Mouse (Mus musculus) liver, embryonic 14.5 days (tissue): Measurements from ENCODE around the gene Il34. TPM values are rescaled to one million over a fixed set of nuclear protein-coding genes. Genes with fewer than 3 reads are reported as not detected.

Experiments
- ATAC-seq: fragments of 200-750 bp; cut with Nextera tagmentation; 2 replicates; pipeline ENCODE4 v1.8.0; 2017; ENCODE audit warnings: moderate number of reproducible peaks, mild to moderate bottlenecking, moderate library complexity; ENCODE audit not compliant: insufficient read depth
- DNase-seq, 3 experiments: peaks; one replicate each; pipeline ENCODE4 v3.0.0-alpha.2; 2012 to 2013; ENCODE audit warnings: low read depth in 3 of 3, low spot score in 3 of 3
- H3K27ac ChIP-seq: fragments of 300-500 bp; sonication (generic); 2 replicates; pipeline ENCODE4 v1.5.1; 2014; ENCODE audit warnings: moderate library complexity, mild to moderate bottlenecking, control low read depth, inconsistent platforms
- H3K27me3 ChIP-seq: fragments of 300-500 bp; sonication (generic); 2 replicates; pipeline ENCODE4 v1.6.1; 2014; ENCODE audit warnings: mild to moderate bottlenecking, low read length, moderate library complexity; ENCODE audit not compliant: control insufficient read depth, insufficient read depth
- H3K36me3 ChIP-seq: fragments of 300-500 bp; sonication (generic); replicated peaks from 2 replicates; pipeline ENCODE4 v1.6.1; 2014; ENCODE audit warnings: low read depth; ENCODE audit not compliant: control insufficient read depth, insufficient read depth
- H3K4me1 ChIP-seq, 2 experiments: fragments of 200-500 bp in 1 of 2; fragments of 300-500 bp in 1 of 2; sonication (generic) in 1 of 2; replicated peaks; 2 replicates each; pipeline ENCODE4 v1.6.1; 2012 to 2014; ENCODE audit warnings: antibody characterized with exemption in 1 of 2, inconsistent platforms in 1 of 2, low read length in 1 of 2; ENCODE audit not compliant: control insufficient read depth in 2 of 2, insufficient read depth in 2 of 2
- H3K4me2 ChIP-seq: fragments of 300-500 bp; sonication (generic); 2 replicates; pipeline ENCODE4 v1.6.1; 2014; ENCODE audit warnings: low read depth, mild to moderate bottlenecking, control low read depth, moderate library complexity
- H3K4me3 ChIP-seq, 2 experiments: fragments of 200-500 bp in 1 of 2; fragments of 300-500 bp in 1 of 2; sonication (generic) in 1 of 2; 2 replicates each; pipeline ENCODE4 v1.5.1; 2012 to 2014; ENCODE audit warnings: low read depth in 2 of 2, low read length in 2 of 2, mild to moderate bottlenecking in 2 of 2, control low read depth in 1 of 2, inconsistent platforms in 1 of 2, moderate library complexity in 1 of 2; ENCODE audit not compliant: insufficient read depth in 1 of 2
- H3K9ac ChIP-seq: fragments of 300-500 bp; sonication (generic); replicated peaks from 2 replicates; pipeline ENCODE4 v1.6.1; 2014; ENCODE audit warnings: mild to moderate bottlenecking, control low read depth, moderate library complexity
- H3K9me3 ChIP-seq: fragments of 300-500 bp; sonication (generic); 2 replicates; pipeline ENCODE4 v1.6.1; 2016; ENCODE audit warnings: low read length, mixed read lengths; ENCODE audit not compliant: control insufficient read depth
- CTCF ChIP-seq: IDR thresholded peaks from 2 replicates; pipeline ENCODE4 v1.5.1; 2016; ENCODE audit warnings: antibody characterized with exemption, low read depth, control low read depth
- EP300 ChIP-seq: IDR thresholded peaks from 2 replicates; pipeline ENCODE4 v1.6.1; 2016; ENCODE audit warnings: antibody characterized with exemption, low read depth
- WGBS: fragments of 180-500 bp; shearing (Covaris S2); extraction: QIAGEN DNeasy Blood & Tissue Kit; methylation state at CpG from one replicate; pipeline ENCODE4 v1.1.7; 2014; ENCODE audit not compliant: insufficient replicate concordance; 5-methylcytosine and 5-hydroxymethylcytosine counted together
- polyA plus RNA-seq, 2 experiments: library from polyadenylated mRNA; depleted of rRNA in 1 of 2; stranded (reverse) in 1 of 2; unstranded in 1 of 2; fragments of >200 nt; fragmentation: Nextera tagmentation in 1 of 2; extraction: Ambion mirVana in 1 of 2; gene quantifications; 2 replicates each; pipeline versions ENCODE4 v1.2.1 to v1.2.3; 2012 to 2014

The Il34 gene
- polyA plus RNA-seq, 2 experiments, result not detected

GRCm38 (mm10) chr8:110718969-110719670, 86.6 kb downstream of the Il34 start:
- Histone ChIP-seq H3K4me3 (no peak overlapping the region), H3K4me1 (peaks cover 0 to 6% of the 10 kb centered on the region in 2 experiments; a peak in 2 of 4 replicates), H3K27ac (no peak overlapping the region), H3K9me3 (no peaks in the 10 kb centered on the region), H3K36me3 (no peaks in the 10 kb centered on the region), H3K9ac (no peak overlapping the region), H3K4me2 (no peak overlapping the region), H3K27me3 (peaks cover 28% of the 10 kb centered on the region)
- WGBS, result 31% methylated on average over 12 of the region's 12 CpGs
- TF ChIP-seq CTCF, result no peak
- no peak for TF ChIP-seq EP300
- DNase-seq (no peak), ATAC-seq (0 out of 2 replicates have a peak, but pooled peaks have one; percentile 6)

- Histone ChIP-seq H3K27me3 (peaks cover 28% of the 10 kb centered on the region), H3K27ac (no peak overlapping the region), H3K4me3 (no peak overlapping the region), H3K9ac (no peak overlapping the region), H3K9me3 (no peaks in the 10 kb centered on the region), H3K4me1 (peaks cover 0 to 6% of the 10 kb centered on the region in 2 experiments; a peak in 2 of 4 replicates), H3K36me3 (no peaks in the 10 kb centered on the region), H3K4me2 (no peak overlapping the region)
- no peak for ATAC-seq
- no peak for DNase-seq
- 57% methylated on average over 8 of the region's 8 CpGs for WGBS
- TF ChIP-seq CTCF (no peak), EP300 (no peak)
These were observed 87.3 kb downstream of the Il34 start for GRCm38 (mm10) chr8:110718209-110718968.

DNA sequence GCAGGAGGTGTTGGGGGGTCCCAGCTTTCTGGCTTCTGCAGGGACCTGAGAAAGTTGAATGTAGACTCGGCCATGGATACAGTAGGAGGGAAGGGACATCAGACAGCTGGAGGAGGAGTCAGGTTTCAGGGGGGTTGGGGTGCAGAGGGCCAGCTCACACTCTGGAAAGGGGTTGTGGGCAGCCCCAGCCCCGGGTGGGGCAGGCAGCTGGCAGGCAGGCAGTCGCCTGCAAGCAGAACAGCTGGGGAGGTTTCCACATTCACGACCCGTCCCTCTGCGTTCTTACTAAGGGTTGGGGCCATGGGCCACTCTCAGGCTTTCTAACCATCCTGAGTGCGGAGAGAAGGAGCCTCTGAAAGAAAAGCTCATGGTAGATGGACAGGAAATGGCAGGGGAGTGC, 88.6 kb downstream of the Il34 start:
- no peak for ATAC-seq
- TF ChIP-seq CTCF (no peak), EP300 (no peak)
- peaks cover 0 to 6% of the 10 kb centered on the region in 2 experiments; a peak in 2 of 4 replicates for H3K4me1 ChIP-seq
- WGBS, result 55% methylated on average over 7 of the region's 7 CpGs
- no peaks in the 10 kb centered on the region for H3K9me3 ChIP-seq
- H3K4me3 ChIP-seq, result no peak overlapping the region
- H3K27me3 ChIP-seq, result peaks cover 20% of the 10 kb centered on the region
- no peaks in the 10 kb centered on the region for H3K36me3 ChIP-seq
- no peak for DNase-seq
- no peak overlapping the region for H3K9ac ChIP-seq
- H3K4me2 ChIP-seq, result no peak overlapping the region
- H3K27ac ChIP-seq, result no peak overlapping the region

- Histone ChIP-seq H3K9me3 (no peaks in the 10 kb centered on the region), H3K9ac (no peak overlapping the region), H3K4me3 (no peak overlapping the region), H3K27ac (no peak overlapping the region), H3K27me3 (peaks cover 10% of the 10 kb centered on the region), H3K4me1 (peaks cover 0 to 6% of the 10 kb centered on the region in 2 experiments; a peak in 2 of 4 replicates), H3K4me2 (no peak overlapping the region), H3K36me3 (no peaks in the 10 kb centered on the region)
- WGBS, result 81% methylated on average over 4 of the region's 4 CpGs
- DNase-seq (no peak), ATAC-seq (no peak)
- no peak for TF ChIP-seq CTCF
- TF ChIP-seq EP300, result no peak
These were observed 89.6 kb downstream of the Il34 start for GRCm38 (mm10) chr8:110716075-110716474.

DNA sequence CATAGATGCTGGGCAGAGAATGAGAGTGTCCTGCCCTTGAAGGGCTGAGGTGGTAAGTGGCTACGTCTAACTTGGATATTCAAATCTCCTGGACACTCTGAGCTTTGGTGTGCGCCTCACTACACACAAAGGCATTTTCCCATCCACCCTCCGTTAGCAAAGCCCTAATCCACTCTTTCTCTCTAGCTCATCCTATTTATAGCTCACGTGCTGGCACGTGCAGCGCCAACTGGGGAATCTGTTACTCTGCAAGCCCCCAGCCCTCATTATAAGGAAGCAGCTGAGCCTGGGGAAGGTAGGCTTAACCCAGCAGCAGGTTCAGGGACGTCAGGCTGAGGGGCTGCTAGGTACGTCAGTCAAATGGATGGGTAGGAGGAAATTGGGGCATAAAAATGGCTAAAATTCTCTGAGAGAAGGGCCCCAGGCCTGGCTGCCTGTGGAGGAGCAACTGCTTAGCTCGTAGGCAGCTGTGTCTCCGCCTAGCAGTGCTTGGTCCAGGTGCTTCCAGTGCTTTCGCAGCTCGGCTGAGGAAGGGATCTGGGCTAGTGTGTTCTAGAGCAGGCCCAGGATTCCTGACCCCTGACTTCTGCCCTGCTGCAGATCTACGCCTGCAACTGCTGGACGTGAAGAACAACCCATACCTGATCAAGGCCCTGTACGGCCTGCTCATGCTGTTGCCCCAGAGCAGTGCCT, 90.8 kb downstream of the Il34 start:
- ATAC-seq, result no peak
- TF ChIP-seq EP300 (no peak), CTCF (no peak)

More for the DNA sequence above, 90.8 kb downstream of the Il34 start:
- DNase-seq, result no peak
- H3K36me3 ChIP-seq, result 0 out of 2 replicates have a peak, but pooled peaks cover 3% of the 10 kb centered on the region
- 77% methylated on average over 15 of the region's 15 CpGs for WGBS
- no peak overlapping the region for H3K27ac ChIP-seq
- H3K4me3 ChIP-seq, result no peak overlapping the region
- H3K4me2 ChIP-seq, result no peak overlapping the region
- H3K9me3 ChIP-seq, result no peaks in the 10 kb centered on the region
- H3K4me1 ChIP-seq, result peaks cover 0 to 4% of the 10 kb centered on the region in 2 experiments; a peak in 1 of 4 replicates
- H3K27me3 ChIP-seq, result peaks cover 1% of the 10 kb centered on the region
- no peak overlapping the region for H3K9ac ChIP-seq
